Mouse (Mus musculus) lung, postnatal 0 days (tissue): ENCODE measurements around the gene Hoxa3. TPM values are rescaled to one million over a fixed set of nuclear protein-coding genes. Genes with fewer than 3 reads are reported as not detected.

Experiments used
- ATAC-seq: fragments of 200-750 bp; cut with Nextera tagmentation; 2 replicates; pipeline ENCODE4 v1.8.0; 2017; ENCODE audit warnings: moderate library complexity
- DNase-seq: peaks from one replicate; pipeline ENCODE4 v3.0.0-alpha.2; 2016; ENCODE audit warnings: low spot score
- H3K27ac ChIP-seq: fragments of 300-500 bp; sonication (generic); 2 replicates; pipeline ENCODE4 v1.5.1; 2014; ENCODE audit warnings: antibody characterized with exemption, mild to moderate bottlenecking, low read length, mixed read lengths
- H3K27me3 ChIP-seq: fragments of 300-500 bp; sonication (generic); replicated peaks from 2 replicates; pipeline ENCODE4 v1.6.1; 2014; ENCODE audit warnings: low read length, mixed read lengths; ENCODE audit not compliant: insufficient read depth
- H3K36me3 ChIP-seq: fragments of 300-500 bp; sonication (generic); 2 replicates; pipeline ENCODE4 v1.6.1; 2014; ENCODE audit warnings: low read length, mixed read lengths; ENCODE audit not compliant: insufficient read depth
- H3K4me1 ChIP-seq: fragments of 300-500 bp; sonication (generic); 2 replicates; pipeline ENCODE4 v1.6.1; 2014; ENCODE audit warnings: antibody characterized with exemption, low read depth, low read length, mixed read lengths; ENCODE audit not compliant: insufficient read depth
- H3K4me2 ChIP-seq: fragments of 300-500 bp; sonication (generic); replicated peaks from 2 replicates; pipeline ENCODE4 v1.6.1; 2014; ENCODE audit warnings: low read depth, mild to moderate bottlenecking, low read length, moderate library complexity, mixed read lengths
- H3K4me3 ChIP-seq: fragments of 300-500 bp; sonication (generic); 2 replicates; pipeline ENCODE4 v1.5.1; 2014; ENCODE audit warnings: low read depth, low read length
- H3K9ac ChIP-seq: fragments of 300-500 bp; sonication (generic); replicated peaks from 2 replicates; pipeline ENCODE4 v1.6.1; 2014; ENCODE audit warnings: low read depth, mild to moderate bottlenecking
- H3K9me3 ChIP-seq: fragments of 300-500 bp; sonication (generic); 2 replicates; pipeline ENCODE4 v1.6.1; 2016; ENCODE audit warnings: low read length, mixed read lengths
- CTCF ChIP-seq: IDR thresholded peaks from 2 replicates; pipeline ENCODE4 v1.5.1; 2016; ENCODE audit warnings: antibody characterized with exemption, mild to moderate bottlenecking
- EP300 ChIP-seq: IDR thresholded peaks from 2 replicates; pipeline ENCODE4 v1.6.1; 2016; ENCODE audit warnings: antibody characterized with exemption, mild to moderate bottlenecking, control low read depth
- WGBS: fragments of 180-500 bp; shearing (Covaris S2); extraction: QIAGEN DNeasy Blood & Tissue Kit; methylation state at CpG from one replicate; pipeline ENCODE4 v1.1.7; 2014; 5-methylcytosine and 5-hydroxymethylcytosine counted together
- polyA plus RNA-seq: library from polyadenylated mRNA; unstranded; fragments of >200 nt; fragmentation: Nextera tagmentation; extraction: Ambion mirVana; gene quantifications from 2 replicates; pipeline ENCODE4 v1.2.1, GENCODE M21; 2015

Hoxa3 gene
- polyA plus RNA-seq, 1 experiment from 2014 or later, result 4.3 TPM

DNA sequence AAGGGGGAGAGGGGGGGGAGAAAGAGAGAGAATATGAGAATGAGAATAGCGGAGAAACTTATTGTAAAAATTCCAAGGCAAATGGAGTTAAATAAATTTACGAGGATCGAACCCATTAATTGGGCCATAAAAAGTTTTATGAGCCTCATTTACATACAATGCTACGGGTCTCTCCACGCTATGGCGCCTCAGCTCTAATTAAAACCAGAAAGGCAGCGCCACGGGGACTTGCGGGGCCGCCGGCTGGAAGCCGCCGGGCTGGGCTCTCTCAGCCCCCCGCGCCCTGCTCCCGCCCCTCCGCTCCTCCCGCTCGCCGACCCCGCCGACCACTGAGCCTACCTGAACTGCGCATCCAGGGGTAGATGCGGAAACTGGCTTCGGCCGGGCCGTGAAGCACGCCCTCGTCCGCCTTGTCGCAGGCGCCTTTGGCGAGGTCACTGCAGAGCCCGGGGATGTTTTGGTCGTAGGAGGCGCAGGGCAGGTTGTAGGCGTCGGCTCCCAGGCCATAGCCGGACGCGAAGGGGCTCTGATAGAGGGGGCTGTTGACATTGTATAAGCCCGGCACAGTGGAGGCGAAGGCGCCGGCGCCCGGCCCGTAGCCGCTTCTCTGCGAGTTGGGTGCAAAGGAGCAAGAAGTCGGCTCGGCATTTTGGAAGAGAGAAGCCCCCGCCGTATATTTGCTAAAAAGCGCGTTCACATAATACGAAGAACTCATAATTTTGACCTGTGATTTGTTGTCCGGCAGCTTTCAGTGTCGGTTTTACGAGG, 3.7 kb upstream of the Hoxa3 start:
- Histone ChIP-seq H3K9me3 (no peaks in the 10 kb centered on the region), H3K27ac (no peak overlapping the region), H3K36me3 (no peaks in the 10 kb centered on the region), H3K4me2 (peak overlapping the region; percentile 57), H3K9ac (no peak overlapping the region), H3K27me3 (peaks cover 86% of the 10 kb centered on the region), H3K4me3 (peak overlapping the region; percentile 39), H3K4me1 (peaks cover 13% of the 10 kb centered on the region)
- 4% methylated on average over 59 of the region's 60 CpGs for WGBS
- ATAC-seq (no peak), DNase-seq (no peak)
- no peak for TF ChIP-seq CTCF
- TF ChIP-seq EP300, result no peak

DNA sequence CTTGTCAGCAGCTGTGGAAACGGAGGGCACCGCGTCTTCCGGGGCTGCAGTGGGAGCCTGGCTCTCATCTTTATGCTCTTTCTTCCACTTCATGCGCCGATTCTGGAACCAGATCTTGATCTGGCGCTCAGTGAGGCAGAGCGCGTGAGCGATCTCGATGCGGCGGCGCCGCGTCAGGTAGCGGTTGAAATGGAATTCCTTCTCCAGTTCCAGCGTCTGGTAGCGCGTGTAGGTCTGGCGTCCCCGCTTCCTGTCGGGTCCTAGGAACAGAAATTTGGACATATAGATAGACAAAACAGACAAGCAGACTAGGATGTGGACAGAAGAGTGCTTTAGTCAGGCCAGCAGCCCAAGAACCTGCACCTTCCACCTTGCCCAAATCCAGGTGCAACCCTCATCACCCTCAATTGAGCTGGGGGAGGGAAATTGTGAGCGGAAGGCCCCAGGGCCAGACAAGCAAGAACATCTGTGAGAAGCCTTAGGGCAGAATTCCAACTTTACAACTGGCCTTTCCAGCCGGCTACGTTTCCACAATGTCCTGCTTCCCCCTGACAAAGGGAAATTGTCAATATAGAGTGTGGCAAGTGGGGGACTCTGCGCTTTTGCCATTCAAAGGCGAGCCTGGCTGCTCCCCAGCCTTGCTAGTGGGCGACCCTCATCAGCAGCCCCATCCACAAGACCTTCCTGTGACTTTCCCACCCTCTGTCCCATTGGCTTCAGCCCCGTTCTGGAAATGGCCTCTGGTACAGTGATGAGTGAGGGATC, 2.8 kb upstream of the Hoxa3 start:
- Histone ChIP-seq H3K27ac (no peak overlapping the region), H3K27me3 (peaks cover 85% of the 10 kb centered on the region), H3K9me3 (no peaks in the 10 kb centered on the region), H3K4me2 (peak overlapping the region; percentile 57), H3K4me3 (peak overlapping the region; percentile 39; the same call in 1 of the 2 replicates), H3K36me3 (no peaks in the 10 kb centered on the region), H3K9ac (no peak overlapping the region), H3K4me1 (peaks cover 13% of the 10 kb centered on the region)
- DNase-seq, result no peak
- ATAC-seq, result no peak
- WGBS, result 7% methylated on average over 30 of the region's 30 CpGs
- no peak for TF ChIP-seq CTCF

DNA sequence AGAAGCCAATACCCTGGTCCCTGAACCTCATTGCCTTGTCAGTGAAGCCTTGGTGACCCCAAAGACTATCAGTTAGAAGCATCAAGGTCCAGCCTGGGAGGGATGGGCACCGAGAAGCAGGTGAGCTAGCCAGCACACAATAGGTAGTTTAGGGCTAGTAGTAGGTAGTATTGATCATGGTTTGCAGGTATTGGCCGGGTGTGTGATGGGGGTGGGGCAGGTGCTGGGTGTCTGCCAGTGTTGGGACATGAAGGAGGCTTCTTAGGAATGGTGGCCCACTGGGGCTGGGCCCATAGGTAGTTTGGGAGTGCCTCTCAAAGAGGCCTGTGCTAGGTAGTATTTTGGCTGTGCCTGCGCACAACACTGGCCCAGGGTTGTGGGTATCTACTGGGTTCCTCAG, 1.9 kb upstream of the Hoxa3 start:
- H3K36me3 ChIP-seq, result no peaks in the 10 kb centered on the region
- 51% methylated on average over 3 of the region's 3 CpGs for WGBS
- no peak overlapping the region for H3K4me3 ChIP-seq
- ATAC-seq (no peak), DNase-seq (no peak)
- no peak overlapping the region for H3K9ac ChIP-seq
- no peak overlapping the region for H3K27ac ChIP-seq
- H3K27me3 ChIP-seq, result peaks cover 78% of the 10 kb centered on the region
- no peak for TF ChIP-seq EP300
- no peak for TF ChIP-seq CTCF
- H3K4me2 ChIP-seq, result no peak overlapping the region
- H3K4me1 ChIP-seq, result peaks cover 13% of the 10 kb centered on the region
- no peaks in the 10 kb centered on the region for H3K9me3 ChIP-seq

DNA sequence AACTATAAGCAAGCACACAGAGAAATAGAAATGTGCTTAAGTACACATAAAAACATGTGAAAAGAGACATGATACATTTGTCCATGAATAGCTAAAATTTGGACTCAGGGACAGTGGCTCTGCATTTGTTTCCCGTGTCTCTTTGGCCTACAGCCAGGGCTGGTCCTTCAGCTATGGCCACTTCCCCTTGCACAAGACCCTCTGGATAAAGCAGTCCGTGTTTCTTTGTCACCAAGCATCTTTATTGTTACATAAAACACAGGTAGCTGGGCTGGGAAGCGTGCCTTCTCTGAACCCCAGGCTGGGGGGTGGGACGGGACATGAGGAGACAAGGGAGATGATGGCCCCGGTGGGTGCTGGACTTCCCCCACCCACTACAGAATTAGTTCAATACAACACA, 1.1 kb upstream of the Hoxa3 start:
- ATAC-seq, result no peak
- Histone ChIP-seq H3K9me3 (no peaks in the 10 kb centered on the region), H3K27me3 (peaks cover 77% of the 10 kb centered on the region), H3K36me3 (no peaks in the 10 kb centered on the region), H3K4me3 (no peak overlapping the region), H3K4me2 (no peak overlapping the region), H3K4me1 (peaks cover 13% of the 10 kb centered on the region), H3K27ac (no peak overlapping the region), H3K9ac (no peak overlapping the region)
- 26% methylated on average over 5 of the region's 5 CpGs for WGBS
- no peak for DNase-seq
- TF ChIP-seq CTCF (no peak), EP300 (no peak)

DNA sequence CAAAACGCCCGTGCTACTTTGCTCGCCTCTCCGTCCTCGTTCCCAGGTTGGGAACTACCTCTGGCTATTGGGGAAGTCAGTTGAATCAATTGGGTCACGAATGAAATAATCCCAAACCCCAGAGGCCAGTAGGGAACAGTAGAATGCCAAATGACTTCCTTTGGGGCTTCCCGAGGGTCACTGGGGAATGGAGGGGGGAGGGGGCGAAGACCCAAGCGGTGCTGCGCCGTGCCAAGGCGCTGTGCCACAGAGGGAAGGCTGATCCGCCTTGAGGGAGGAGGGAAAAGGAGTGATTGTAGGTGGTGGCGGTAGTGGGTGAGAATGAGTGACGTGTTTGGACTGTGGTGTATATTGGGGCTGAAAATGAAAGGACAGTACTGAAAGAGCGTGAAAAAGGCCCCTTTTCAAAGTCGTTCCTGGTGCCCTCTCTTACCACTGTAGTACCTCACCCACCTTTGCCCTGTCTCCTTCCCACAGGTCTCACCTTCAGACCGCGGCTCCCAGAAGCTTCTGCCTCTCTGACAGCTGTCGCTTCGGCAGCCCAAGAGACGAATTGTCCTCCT, 499 bp downstream of the Hoxa3 start:
- Histone ChIP-seq H3K9me3 (no peaks in the 10 kb centered on the region), H3K36me3 (no peaks in the 10 kb centered on the region), H3K27me3 (peaks cover 72% of the 10 kb centered on the region), H3K4me2 (peak overlapping the region; percentile 61), H3K9ac (0 out of 2 replicates have a peak overlapping the region, but pooled peaks have one; percentile 32), H3K4me1 (peaks cover 11% of the 10 kb centered on the region), H3K4me3 (peak overlapping the region; percentile 48), H3K27ac (peak overlapping the region; percentile 76)
- 0 out of 2 replicates have a peak, but pooled peaks have one; percentile 10 for ATAC-seq
- DNase-seq, result no peak
- TF ChIP-seq CTCF (0 out of 2 replicates have a peak, but pooled peaks have one; percentile 9), EP300 (no peak)
- 5% methylated on average over 21 of the region's 22 CpGs for WGBS

DNA sequence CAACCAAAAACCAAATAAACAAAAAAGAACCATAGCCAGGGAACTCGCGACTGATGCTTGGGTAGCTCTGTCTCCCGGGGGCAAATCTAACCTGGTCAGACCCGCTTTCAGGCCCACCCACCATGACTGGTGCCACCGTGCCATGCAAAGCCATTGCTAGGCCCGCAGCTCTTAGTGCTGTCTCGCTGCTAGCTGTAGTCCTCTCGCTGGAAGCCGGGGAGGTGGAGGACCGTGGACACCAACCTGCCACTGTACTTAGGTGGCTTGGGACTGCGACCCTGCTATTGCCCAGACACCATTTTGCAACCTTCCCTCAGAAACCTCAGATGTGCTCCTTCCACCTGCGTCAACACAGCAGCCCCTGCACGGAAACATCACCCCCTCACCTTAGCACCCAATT, 1.2 kb downstream of the Hoxa3 start:
- DNase-seq (no peak), ATAC-seq (no peak)
- WGBS, result 10% methylated on average over 13 of the region's 13 CpGs
- H3K9me3 ChIP-seq, result no peaks in the 10 kb centered on the region
- no peak for TF ChIP-seq EP300
- peak overlapping the region; percentile 76; the same call in 1 of the 2 replicates for H3K27ac ChIP-seq
- H3K9ac ChIP-seq, result no peak overlapping the region
- peak overlapping the region; percentile 61 for H3K4me2 ChIP-seq
- H3K36me3 ChIP-seq, result no peaks in the 10 kb centered on the region
- H3K4me1 ChIP-seq, result peaks cover 6% of the 10 kb centered on the region
- peaks cover 72% of the 10 kb centered on the region for H3K27me3 ChIP-seq
- H3K4me3 ChIP-seq, result peak overlapping the region; percentile 48
